Mouse (Mus musculus) E14TG2a.4 (cell line): ENCODE measurements around the gene Gm45062.

Source experiments
- H3K27me3 ChIP-seq: 2 replicates; pipeline ENCODE4 v1.6.1; 2014; ENCODE audit warnings: low read length, control low read depth; ENCODE audit not compliant: insufficient read depth
- H3K36me3 ChIP-seq: 2 replicates; pipeline ENCODE4 v1.6.1; 2014; ENCODE audit warnings: low read length, control low read depth; ENCODE audit not compliant: insufficient read depth
- H3K4me1 ChIP-seq: replicated peaks from 2 replicates; pipeline ENCODE4 v1.6.1; 2014; ENCODE audit warnings: low read depth, low read length, control low read depth
- H3K4me3 ChIP-seq: replicated peaks from 2 replicates; pipeline ENCODE4 v1.5.1; 2014; ENCODE audit warnings: mild to moderate bottlenecking, low read length
- H3K9me3 ChIP-seq: 2 replicates; pipeline ENCODE4 v1.6.1; 2014; ENCODE audit warnings: low read length, control low read depth
- CTCF ChIP-seq: conservative IDR thresholded peaks from 2 replicates; pipeline ENCODE4 v1.5.1; 2014; ENCODE audit warnings: low read length
- NANOG ChIP-seq: IDR thresholded peaks from 2 replicates; pipeline ENCODE4 v1.6.1; 2014; ENCODE audit warnings: borderline replicate concordance, low read length, mixed read lengths
- POU5F1 ChIP-seq: IDR thresholded peaks from 2 replicates; pipeline ENCODE4 v1.6.1; 2014; ENCODE audit warnings: low read length, borderline replicate concordance

The Gm45062 gene

DNA sequence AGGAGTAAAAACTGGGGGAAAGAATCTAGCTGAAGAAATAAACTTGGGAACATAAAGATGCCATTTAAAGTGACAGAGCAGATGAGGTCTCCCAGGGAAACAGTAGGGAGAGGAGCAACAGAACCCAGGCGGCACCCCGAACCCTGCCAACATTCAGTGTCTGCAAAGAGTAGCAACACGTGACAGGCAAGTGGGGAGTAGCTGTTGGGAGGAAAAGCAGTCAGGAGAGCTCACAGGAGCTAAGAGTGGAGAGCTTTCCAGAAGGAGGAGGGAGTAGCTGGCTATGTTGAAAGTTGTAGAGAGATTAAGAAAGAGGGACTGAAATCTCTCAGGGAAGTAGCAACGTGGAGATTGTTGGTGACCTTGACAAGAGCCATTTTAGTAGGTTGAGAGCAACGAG lies 214.2 kb downstream of the Gm45062 start:
- TF ChIP-seq POU5F1 (no peak), CTCF (no peak), NANOG (no peak)
- no peaks in the 10 kb centered on the region for H3K27me3 ChIP-seq
- H3K4me3 ChIP-seq: no peak overlapping the region
- no peaks in the 10 kb centered on the region for H3K36me3 ChIP-seq
- H3K4me1 ChIP-seq: no peaks in the 10 kb centered on the region
- no peaks in the 10 kb centered on the region for H3K9me3 ChIP-seq

DNA sequence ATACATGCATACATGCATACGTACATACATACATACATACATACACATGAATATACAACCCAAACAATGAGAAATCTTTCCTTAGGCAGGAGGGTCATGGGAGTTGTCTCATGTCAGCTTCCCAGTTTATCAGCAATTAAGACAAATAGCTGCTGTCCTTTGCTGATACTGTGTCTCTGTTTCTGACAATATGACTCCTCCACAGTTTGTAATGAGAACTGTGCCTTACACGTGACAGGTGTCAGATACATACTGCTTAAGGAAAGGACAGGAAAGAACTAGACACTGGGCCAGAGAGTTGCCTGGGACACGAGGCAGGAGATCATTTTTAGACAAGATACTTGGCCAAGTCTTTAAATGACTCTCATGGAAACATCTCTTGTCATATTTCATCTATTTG lies 215.1 kb downstream of the Gm45062 start:
- Histone ChIP-seq H3K4me1 (no peaks in the 10 kb centered on the region), H3K4me3 (no peak overlapping the region), H3K27me3 (no peaks in the 10 kb centered on the region), H3K36me3 (no peaks in the 10 kb centered on the region), H3K9me3 (no peaks in the 10 kb centered on the region)
- TF ChIP-seq NANOG (no peak), CTCF (no peak), POU5F1 (no peak)

GRCm38 (mm10) chr6:8474820-8475219 lies 215.6 kb downstream of the Gm45062 start:
- H3K9me3 ChIP-seq: no peaks in the 10 kb centered on the region
- no peaks in the 10 kb centered on the region for H3K4me1 ChIP-seq
- H3K27me3 ChIP-seq: no peaks in the 10 kb centered on the region
- H3K36me3 ChIP-seq: no peaks in the 10 kb centered on the region
- H3K4me3 ChIP-seq: no peak overlapping the region
- TF ChIP-seq NANOG (no peak), POU5F1 (no peak), CTCF (no peak)

- no peaks in the 10 kb centered on the region for H3K9me3 ChIP-seq
- no peaks in the 10 kb centered on the region for H3K36me3 ChIP-seq
- no peaks in the 10 kb centered on the region for H3K4me1 ChIP-seq
- H3K27me3 ChIP-seq: no peaks in the 10 kb centered on the region
- no peak overlapping the region for H3K4me3 ChIP-seq
- TF ChIP-seq NANOG (no peak), CTCF (no peak), POU5F1 (no peak)
Measured at GRCm38 (mm10) chr6:8479176-8479575, 219.9 kb downstream of the Gm45062 start.

DNA sequence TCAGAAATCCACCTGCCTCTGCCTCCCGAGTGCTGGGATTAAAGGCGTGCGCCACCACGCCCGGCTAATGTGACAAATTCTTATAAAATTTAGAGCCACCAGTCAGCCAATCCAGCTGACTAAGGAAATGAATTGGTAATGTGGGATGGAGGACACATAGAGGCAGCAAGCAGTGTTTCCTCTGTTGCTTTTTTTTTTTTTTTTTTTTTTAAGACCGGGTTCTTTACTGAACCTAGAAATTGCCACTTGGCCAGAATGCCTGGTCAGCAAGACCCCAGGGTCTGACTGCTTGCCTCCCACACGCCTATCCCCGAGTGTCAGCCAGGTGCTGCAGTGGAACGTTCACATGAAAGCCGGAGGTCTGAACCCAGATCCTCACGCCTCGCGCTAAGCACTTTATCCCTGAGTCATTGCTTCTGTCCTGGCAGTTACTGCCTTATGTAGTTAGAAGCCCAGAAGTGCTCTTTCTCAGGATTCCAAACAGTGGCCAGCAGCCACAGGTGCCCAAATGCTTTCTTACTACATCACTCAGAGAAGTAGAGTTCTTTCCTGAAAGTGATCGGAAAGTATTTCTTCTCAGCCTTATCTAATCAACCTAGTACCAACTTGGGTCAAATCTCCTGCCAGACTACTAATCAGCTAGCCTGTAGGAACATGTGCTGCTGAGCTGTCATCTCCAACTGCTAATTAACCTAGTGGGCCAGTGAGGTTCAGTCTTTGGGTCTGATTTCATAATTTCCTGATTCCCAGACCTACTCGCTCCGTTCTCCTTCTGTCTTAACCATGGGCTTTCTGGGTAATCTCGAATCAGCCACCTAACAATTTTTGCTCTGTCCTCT lies 225.4 kb downstream of the Gm45062 start:
- TF ChIP-seq POU5F1 (no peak), NANOG (no peak), CTCF (no peak)
- H3K27me3 ChIP-seq: no peaks in the 10 kb centered on the region
- H3K36me3 ChIP-seq: no peaks in the 10 kb centered on the region
- no peak overlapping the region for H3K4me3 ChIP-seq
- H3K9me3 ChIP-seq: no peaks in the 10 kb centered on the region
- H3K4me1 ChIP-seq: peaks cover 12% of the 10 kb centered on the region

- peaks cover 12% of the 10 kb centered on the region for H3K4me1 ChIP-seq
- H3K4me3 ChIP-seq: no peak overlapping the region
- H3K27me3 ChIP-seq: no peaks in the 10 kb centered on the region
- TF ChIP-seq NANOG: peak; percentile 4; the same call in 1 of the 2 replicates
- no peak for TF ChIP-seq CTCF
- no peaks in the 10 kb centered on the region for H3K9me3 ChIP-seq
- H3K36me3 ChIP-seq: no peaks in the 10 kb centered on the region
Measured at GRCm38 (mm10) chr6:8485414-8486175, 226.3 kb downstream of the Gm45062 start.

GRCm38 (mm10) chr6:8486391-8487043 lies 227.3 kb downstream of the Gm45062 start:
- TF ChIP-seq CTCF: no peak
- TF ChIP-seq POU5F1: no peak
- no peak for TF ChIP-seq NANOG
- no peaks in the 10 kb centered on the region for H3K36me3 ChIP-seq
- H3K4me3 ChIP-seq: no peak overlapping the region
- H3K4me1 ChIP-seq: peaks cover 12% of the 10 kb centered on the region
- H3K27me3 ChIP-seq: 0 out of 2 replicates have a peak, but pooled peaks cover 3% of the 10 kb centered on the region
- no peaks in the 10 kb centered on the region for H3K9me3 ChIP-seq

- H3K27me3 ChIP-seq: 0 out of 2 replicates have a peak, but pooled peaks cover 3% of the 10 kb centered on the region
- H3K9me3 ChIP-seq: no peaks in the 10 kb centered on the region
- H3K36me3 ChIP-seq: no peaks in the 10 kb centered on the region
- H3K4me3 ChIP-seq: no peak overlapping the region
- peaks cover 12% of the 10 kb centered on the region for H3K4me1 ChIP-seq
- no peak for TF ChIP-seq CTCF
- TF ChIP-seq POU5F1: no peak
- no peak for TF ChIP-seq NANOG
Measured at GRCm38 (mm10) chr6:8487044-8487853, 228.0 kb downstream of the Gm45062 start.
